Mouse (Mus musculus) liver, postnatal 0 days (tissue): ENCODE results near the gene Pmvk. TPM values are rescaled to one million over a fixed set of nuclear protein-coding genes. Genes with fewer than 3 reads are reported as not detected.

Source experiments
- ATAC-seq: fragments of 200-750 bp; cut with Nextera tagmentation; 2 replicates; pipeline ENCODE4 v1.8.0; 2017; ENCODE audit warnings: mild to moderate bottlenecking, moderate library complexity
- DNase-seq: peaks from one replicate; pipeline ENCODE4 v3.0.0-alpha.2; 2016
- H3K27ac ChIP-seq: fragments of 300-500 bp; sonication (generic); 2 replicates; pipeline ENCODE4 v1.5.1; 2014; ENCODE audit warnings: antibody characterized with exemption, moderate library complexity, mild to moderate bottlenecking, low read depth
- H3K27me3 ChIP-seq: fragments of 300-500 bp; sonication (generic); 2 replicates; pipeline ENCODE4 v1.6.1; 2014; ENCODE audit warnings: low read length, control low read depth, mixed read lengths; ENCODE audit not compliant: insufficient read depth
- H3K36me3 ChIP-seq: fragments of 300-500 bp; sonication (generic); replicated peaks from 2 replicates; pipeline ENCODE4 v1.6.1; 2014; ENCODE audit warnings: mild to moderate bottlenecking, control low read depth, low read length, moderate library complexity, mixed read lengths; ENCODE audit not compliant: insufficient read depth
- H3K4me1 ChIP-seq: fragments of 300-500 bp; sonication (generic); 2 replicates; pipeline ENCODE4 v1.6.1; 2014; ENCODE audit warnings: antibody characterized with exemption, mild to moderate bottlenecking, control low read depth; ENCODE audit not compliant: insufficient read depth
- H3K4me2 ChIP-seq: fragments of 300-500 bp; sonication (generic); 2 replicates; pipeline ENCODE4 v1.6.1; 2014; ENCODE audit warnings: low read depth, mild to moderate bottlenecking, low read length, moderate library complexity, mixed read lengths
- H3K4me3 ChIP-seq: fragments of 300-500 bp; sonication (generic); 2 replicates; pipeline ENCODE4 v1.5.1; 2014; ENCODE audit warnings: low read depth, low read length
- H3K9ac ChIP-seq: fragments of 300-500 bp; sonication (generic); replicated peaks from 2 replicates; pipeline ENCODE4 v1.6.1; 2014; ENCODE audit warnings: mild to moderate bottlenecking, moderate library complexity
- H3K9me3 ChIP-seq: fragments of 300-500 bp; sonication (generic); 2 replicates; pipeline ENCODE4 v1.6.1; 2016; ENCODE audit warnings: mild to moderate bottlenecking, control low read depth, low read length, mixed read lengths
- CTCF ChIP-seq: sonication (generic); IDR thresholded peaks from 2 replicates; pipeline ENCODE4 v1.5.1; 2016; ENCODE audit warnings: antibody characterized with exemption, low read depth
- EP300 ChIP-seq: IDR thresholded peaks from 2 replicates; pipeline ENCODE4 v1.6.1; 2016; ENCODE audit warnings: antibody characterized with exemption, low read depth, mild to moderate bottlenecking
- WGBS: fragments of 180-500 bp; shearing (Covaris S2); extraction: QIAGEN DNeasy Blood & Tissue Kit; methylation state at CpG from one replicate; pipeline ENCODE4 v1.1.7; 2014; ENCODE audit not compliant: insufficient replicate concordance; 5-methylcytosine and 5-hydroxymethylcytosine counted together
- polyA plus RNA-seq: library from polyadenylated mRNA; unstranded; fragments of >200 nt; fragmentation: Nextera tagmentation; extraction: Ambion mirVana; gene quantifications from 2 replicates; pipeline ENCODE4 v1.2.1, GENCODE M21; 2015

Gene Pmvk
- polyA plus RNA-seq, 1 experiment from 2014 or later: 13.8 TPM

DNA sequence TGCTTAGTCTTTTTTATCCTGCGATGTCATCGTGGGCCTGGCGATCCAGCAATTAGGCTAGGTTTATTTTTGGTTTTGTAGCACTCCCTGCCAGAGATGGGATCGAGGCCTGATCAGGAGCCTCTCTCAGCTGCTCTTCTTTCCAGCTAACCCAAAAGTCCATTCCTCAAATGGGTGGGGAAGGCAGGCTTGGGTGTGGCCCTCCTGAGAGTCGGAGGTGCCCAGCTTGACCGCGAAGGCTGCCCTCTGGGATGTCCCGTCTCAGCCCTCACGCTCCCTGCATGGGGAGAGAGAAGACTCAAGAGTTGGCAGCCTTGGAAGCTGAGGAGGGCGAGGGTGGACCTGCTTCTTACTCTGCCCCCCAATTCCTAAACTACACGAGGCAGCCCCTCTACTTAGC, 19.8 kb upstream of the Pmvk start:
- peaks cover 18% of the 10 kb centered on the region for H3K36me3 ChIP-seq
- WGBS: 84% methylated on average over 11 of the region's 11 CpGs
- no peak overlapping the region for H3K4me3 ChIP-seq
- no peak overlapping the region for H3K4me2 ChIP-seq
- H3K27ac ChIP-seq: no peak overlapping the region
- DNase-seq: no peak
- peaks cover 26% of the 10 kb centered on the region for H3K4me1 ChIP-seq
- no peak for ATAC-seq
- no peaks in the 10 kb centered on the region for H3K9me3 ChIP-seq
- TF ChIP-seq CTCF (no peak), EP300 (no peak)
- no peaks in the 10 kb centered on the region for H3K27me3 ChIP-seq
- no peak overlapping the region for H3K9ac ChIP-seq

DNA sequence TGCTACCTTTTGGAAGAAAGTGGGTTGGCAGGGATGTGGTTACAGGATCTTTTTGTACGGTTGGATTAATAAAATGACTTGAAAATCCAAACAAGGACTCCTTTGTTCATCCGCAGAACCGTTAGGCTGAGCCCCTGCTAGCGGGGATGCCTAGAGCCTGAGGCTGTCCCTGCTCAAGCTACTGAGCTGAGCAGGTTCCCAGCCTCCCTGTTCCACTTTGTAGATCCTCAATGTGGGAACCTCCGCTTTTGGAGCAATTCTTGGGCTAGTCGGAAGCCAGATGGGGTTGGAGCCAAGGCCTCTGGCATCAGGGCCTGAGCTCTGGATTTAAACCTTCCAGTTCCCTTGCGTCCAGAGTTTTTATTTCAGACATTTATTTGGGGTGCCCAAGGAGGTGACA, 19.3 kb upstream of the Pmvk start:
- H3K9ac ChIP-seq: no peak overlapping the region
- no peak overlapping the region for H3K4me2 ChIP-seq
- H3K4me1 ChIP-seq: peaks cover 23% of the 10 kb centered on the region
- TF ChIP-seq EP300 (no peak), CTCF (no peak)
- DNase-seq (no peak), ATAC-seq (no peak)
- no peaks in the 10 kb centered on the region for H3K9me3 ChIP-seq
- H3K27me3 ChIP-seq: no peaks in the 10 kb centered on the region
- H3K4me3 ChIP-seq: no peak overlapping the region
- WGBS: 84% methylated on average over 7 of the region's 7 CpGs
- no peak overlapping the region for H3K27ac ChIP-seq
- H3K36me3 ChIP-seq: peaks cover 18% of the 10 kb centered on the region

DNA sequence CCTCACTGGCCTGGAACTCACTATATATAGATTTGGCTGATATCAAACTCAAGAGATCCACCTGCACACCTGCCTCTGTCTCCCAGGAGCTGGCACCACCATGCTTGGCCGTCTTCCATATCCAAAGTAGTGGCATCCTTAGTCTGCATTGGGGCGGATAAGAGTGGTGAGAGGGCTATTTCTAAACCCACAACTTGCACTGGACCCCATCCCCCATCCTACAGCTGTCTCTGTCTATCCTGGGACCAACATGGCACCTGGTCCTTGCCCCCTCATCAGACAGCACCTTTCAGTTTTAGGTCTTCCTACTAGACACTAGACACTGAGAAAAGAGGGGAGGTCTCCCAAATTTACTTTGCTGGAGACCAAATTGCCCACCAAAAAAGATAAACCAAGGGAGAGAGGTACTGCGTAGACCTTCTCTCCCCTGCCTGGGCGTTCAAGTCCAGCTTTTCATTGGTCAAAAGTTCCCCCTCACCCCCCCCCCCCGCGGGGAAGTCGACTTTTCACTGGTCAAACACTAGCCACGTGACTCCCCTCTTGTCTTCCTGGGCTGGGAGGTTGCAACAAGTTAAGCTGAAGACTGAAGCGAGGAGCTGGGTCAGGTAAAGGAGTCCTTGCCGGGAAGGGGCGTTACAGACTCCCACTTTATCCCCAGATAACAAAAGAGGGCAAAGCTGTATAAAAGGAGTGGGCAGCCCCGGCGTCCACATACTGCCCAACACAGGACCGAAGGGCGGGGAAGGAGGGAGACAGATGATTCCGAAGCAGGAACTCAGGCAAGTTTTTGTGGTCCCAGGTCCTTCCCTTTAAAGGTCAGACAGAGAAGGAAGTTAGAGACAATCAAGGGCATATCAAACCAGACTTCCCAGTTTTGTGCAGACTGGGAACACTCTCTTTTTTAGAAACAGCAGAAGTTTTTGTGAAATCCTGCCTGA, 17.9 kb upstream of the Pmvk start, which contains the start of gene Pbxip1:
Gene Pbxip1 (plus strand): TSS at position 531 of the 938 bp plus-strand sequence.
- Histone ChIP-seq H3K9ac (peak within 1 kb of the TSS; percentile 71), H3K27me3 (no peaks in the 10 kb centered on the region), H3K36me3 (peaks cover 18% of the 10 kb centered on the region), H3K4me1 (peaks cover 17% of the 10 kb centered on the region), H3K9me3 (no peaks in the 10 kb centered on the region), H3K4me2 (peak within 1 kb of the TSS; percentile 82), H3K4me3 (peak within 1 kb of the TSS; percentile 63), H3K27ac (peak within 1 kb of the TSS; percentile 59)
- peak; percentile 81 for ATAC-seq
- WGBS: 5% methylated on average over 16 of the region's 16 CpGs
- TF ChIP-seq CTCF (no peak), EP300 (no peak)
- DNase-seq: peak; percentile 80

DNA sequence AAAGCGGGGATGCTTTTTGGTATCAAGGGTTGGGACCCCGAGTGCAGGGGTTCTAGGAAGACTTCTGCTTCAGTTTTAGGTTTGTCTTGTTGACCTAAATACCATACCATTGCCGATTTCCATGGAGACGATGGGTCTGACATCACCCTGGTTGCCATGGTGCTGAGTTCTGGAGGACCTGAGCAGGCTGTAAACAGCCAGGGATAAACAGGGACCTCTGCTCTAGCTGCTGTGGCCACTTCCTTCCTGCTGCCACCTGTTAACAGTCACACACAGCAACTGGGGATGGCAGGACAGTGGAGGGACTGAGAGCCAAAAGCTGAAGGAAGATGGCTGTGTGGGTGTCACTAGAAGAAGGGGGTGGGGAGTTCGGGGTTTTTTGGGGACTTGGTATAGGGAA, 17.1 kb upstream of the Pmvk start:
- no peaks in the 10 kb centered on the region for H3K27me3 ChIP-seq
- peaks cover 18% of the 10 kb centered on the region for H3K36me3 ChIP-seq
- H3K9ac ChIP-seq: peak overlapping the region; percentile 71
- peak overlapping the region; percentile 82 for H3K4me2 ChIP-seq
- no peak for DNase-seq
- peaks cover 14% of the 10 kb centered on the region for H3K4me1 ChIP-seq
- peak overlapping the region; percentile 59 for H3K27ac ChIP-seq
- 14% methylated on average over 5 of the region's 5 CpGs for WGBS
- no peak for TF ChIP-seq CTCF
- no peak for TF ChIP-seq EP300
- H3K9me3 ChIP-seq: no peaks in the 10 kb centered on the region
- H3K4me3 ChIP-seq: peak overlapping the region; percentile 63
- peak; percentile 37; the same call in 1 of the 2 replicates for ATAC-seq

DNA sequence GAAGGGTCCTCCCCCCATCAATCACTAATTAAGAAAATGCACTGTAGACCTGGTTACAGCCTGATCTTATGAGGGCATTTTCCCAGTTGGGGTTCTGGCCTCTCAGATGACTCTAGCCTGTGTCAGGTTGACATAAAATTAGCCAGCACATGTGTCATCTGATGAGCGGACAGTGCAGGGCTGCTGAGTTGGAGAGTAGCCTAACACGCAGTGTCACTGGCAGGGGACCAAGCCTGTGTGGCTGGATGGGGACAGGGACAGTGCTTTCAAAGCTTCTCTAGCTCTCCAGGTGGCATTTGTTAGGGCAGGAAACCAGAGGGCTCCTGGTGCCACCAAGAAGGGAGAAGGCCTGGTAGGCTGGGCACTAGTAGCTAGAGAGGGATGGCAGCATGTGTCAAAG, 13.7 kb upstream of the Pmvk start:
- Histone ChIP-seq H3K4me2 (no peak overlapping the region), H3K9me3 (no peaks in the 10 kb centered on the region), H3K27ac (no peak overlapping the region), H3K4me3 (no peak overlapping the region), H3K27me3 (no peaks in the 10 kb centered on the region), H3K4me1 (peaks cover 14% of the 10 kb centered on the region), H3K36me3 (peaks cover 18% of the 10 kb centered on the region), H3K9ac (no peak overlapping the region)
- ATAC-seq: no peak
- WGBS: 70% methylated on average over 2 of the region's 2 CpGs
- TF ChIP-seq EP300 (no peak), CTCF (no peak)
- no peak for DNase-seq

DNA sequence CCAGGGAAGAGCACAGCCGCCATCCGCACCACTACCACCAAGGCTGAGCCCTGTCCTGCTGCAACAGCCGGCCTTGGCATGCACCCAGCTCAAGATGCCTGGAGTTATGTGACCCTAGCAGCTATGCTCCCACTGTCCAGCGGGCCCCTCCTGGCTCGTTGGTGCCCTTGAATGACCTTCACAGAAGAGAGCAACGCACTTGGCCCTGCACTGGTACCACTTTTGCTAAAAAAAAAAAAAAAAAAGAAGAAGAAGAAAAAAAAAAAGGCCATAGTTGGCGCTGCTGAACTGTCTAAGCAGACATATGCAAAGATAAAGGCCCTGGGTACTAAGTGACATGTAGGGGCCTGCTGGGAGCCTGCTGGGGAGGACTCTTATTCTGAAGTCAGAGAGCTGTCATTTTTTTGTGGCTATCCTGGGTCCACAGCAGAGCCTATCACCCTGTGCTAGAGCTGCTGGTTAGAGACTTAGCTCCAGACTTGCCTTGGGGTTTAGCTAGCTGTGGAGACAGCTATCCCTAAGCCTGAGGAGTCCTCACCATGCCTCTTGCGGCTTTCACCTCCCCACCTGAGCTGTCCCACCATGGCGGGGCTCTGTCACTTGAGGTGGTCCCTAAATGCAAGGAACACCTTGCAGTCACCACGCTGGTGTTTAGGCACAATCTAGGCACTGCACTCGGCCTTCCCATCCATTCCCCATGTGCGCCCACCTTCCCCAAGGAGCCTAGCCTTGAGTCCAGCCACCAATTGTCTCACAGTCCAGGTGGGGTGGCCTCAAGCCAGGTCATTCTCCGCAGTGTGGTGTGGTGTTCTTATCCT, 5.4 kb upstream of the Pmvk start:
- H3K4me3 ChIP-seq: no peak overlapping the region
- H3K27me3 ChIP-seq: no peaks in the 10 kb centered on the region
- H3K27ac ChIP-seq: no peak overlapping the region
- peaks cover 33% of the 10 kb centered on the region for H3K36me3 ChIP-seq
- peak overlapping the region; percentile 57 for H3K4me2 ChIP-seq
- WGBS: 37% methylated on average over 13 of the region's 13 CpGs
- no peak overlapping the region for H3K9ac ChIP-seq
- ATAC-seq (peak; percentile 87), DNase-seq (peak; percentile 43)
- H3K9me3 ChIP-seq: no peaks in the 10 kb centered on the region
- no peak for TF ChIP-seq CTCF
- no peak for TF ChIP-seq EP300
- peaks cover 8% of the 10 kb centered on the region; the same call in 1 of the 2 replicates for H3K4me1 ChIP-seq
